Mouse (Mus musculus) v-Abl transformed pro-B cells (cell line): ENCODE results near the gene Olfr1431.
"Not testable (repeated sequence)": the region's sequence is repeated elsewhere in the genome, so short reads cannot be mapped to it uniquely, and the experiment has no call there.

Experiments used
- in situ Hi-C, 2 experiments: fragments of 400-800 bp; cut with MboI; formaldehyde crosslinking; loops; one replicate each; pipeline ENCODE4 v1.15.1; 2025; ENCODE audit not compliant: unreplicated experiment in 2 of 2

Gene Olfr1431

GRCm38 (mm10) chr19:12200334-12200733, at the start of gene Olfr1431:
TSS of gene Olfr1431 (plus strand) at chr19:12200634.
- in situ Hi-C loops, result no loop called here

- in situ Hi-C loops, result not testable (repeated sequence)
Measured at GRCm38 (mm10) chr19:12170062-12170599, 30.3 kb upstream of the Olfr1431 start, which contains the start of gene Olfr1555-ps1. TSS of gene Olfr1555-ps1 (minus strand) at chr19:12170112.

- in situ Hi-C loops, result not testable (repeated sequence)
Measured at GRCm38 (mm10) chr19:12175431-12175830, 25.0 kb upstream of the Olfr1431 start.

GRCm38 (mm10) chr19:12199076-12199475, 1.4 kb upstream of the Olfr1431 start:
- in situ Hi-C loops, result not testable (repeated sequence)

- in situ Hi-C loops, result not testable (repeated sequence)
Measured at GRCm38 (mm10) chr19:12232496-12232895, 32.1 kb downstream of the Olfr1431 start, which contains the start of gene Olfr1432. TSS of gene Olfr1432 (minus strand) at chr19:12232596.

GRCm38 (mm10) chr19:12241559-12241958, 41.1 kb downstream of the Olfr1431 start, which contains the start of gene Olfr262:
TSS of gene Olfr262 (minus strand) at chr19:12241659.
- in situ Hi-C loops, result no loop called here

- in situ Hi-C loops, result no loop called here
Measured at GRCm38 (mm10) chr19:12260732-12261131, 60.3 kb downstream of the Olfr1431 start, which contains the start of gene Olfr235. TSS of gene Olfr235 (plus strand) at chr19:12261032.
